ENCODE assay signal across 7 mouse cellular contexts in genomic region chr19:22138590-22139421, GRCm38 (mm10). TPM values are rescaled to one million over a fixed set of nuclear protein-coding genes. Genes with fewer than 3 reads are reported as not detected.
DNase-seq lines count a peak whose midpoint lies in the region; ATAC-seq and TF ChIP-seq lines count a peak whose summit lies in the region.

TSS of gene Trpm3 (plus strand) at chr19:22139046.

- peak; percentile 28 to 46 for DNase-seq in adrenal gland, adult 18-20 months (ENCODE audit: low spot score in 2 of 2)
- peak; percentile 42 for DNase-seq in cerebellum, adult 8-10 months
- DNase-seq in left cerebral cortex, adult 2 months (ENCODE audit: extremely low spot score in 1 of 2, low spot score in 2 of 2): peak; percentile 66 to 71
- DNase-seq in midbrain, embryonic 10.5 days (ENCODE audit: low spot score): peak; percentile 82
- peak; percentile 14 for DNase-seq in splenic B cell, adult 2 months (ENCODE audit: low read depth, low spot score)

- under 1% methylated on average over 39 of the region's 39 CpGs for WGBS in hindbrain, embryonic 15.5 days
- WGBS in midbrain, embryonic 10.5 days: under 1% methylated on average over 39 of the region's 39 CpGs

- peak within 1 kb of the TSS; percentile 47 for H3K4me3 ChIP-seq in hindbrain, embryonic 15.5 days
- H3K4me3 ChIP-seq in left cerebral cortex, adult 2 months: peak within 1 kb of the TSS; percentile 51
- H3K4me3 ChIP-seq in midbrain, embryonic 10.5 days: peak within 1 kb of the TSS; percentile 58

- no peaks in the 10 kb centered on the region for H3K36me3 ChIP-seq in hindbrain, embryonic 15.5 days
- no peaks in the 10 kb centered on the region for H3K36me3 ChIP-seq in midbrain, embryonic 10.5 days
- H3K36me3 ChIP-seq in splenic B cell, adult 2 months (ENCODE audit: control insufficient read depth, insufficient read depth, low read length, poor library complexity, severe bottlenecking): no peaks in the 10 kb centered on the region

- H3K27ac ChIP-seq in hindbrain, embryonic 15.5 days (replicated peaks): no peak within 1 kb of the TSS
- H3K27ac ChIP-seq in left cerebral cortex, adult 2 months: no peak within 1 kb of the TSS
- no peak within 1 kb of the TSS; the same call in 1 of the 2 replicates for H3K27ac ChIP-seq in midbrain, embryonic 10.5 days (replicated peaks)

- H3K4me1 ChIP-seq in hindbrain, embryonic 15.5 days (replicated peaks): peaks cover 13% of the 10 kb centered on the region
- peaks cover 15% of the 10 kb centered on the region for H3K4me1 ChIP-seq in midbrain, embryonic 10.5 days

- peak within 1 kb of the TSS; percentile 98 for H3K4me2 ChIP-seq in hindbrain, embryonic 15.5 days

- ATAC-seq in frontal cortex, adult (ENCODE audit: low TSS enrichment): peak; percentile 99
- ATAC-seq in hindbrain, embryonic 15.5 days (ENCODE audit: low FRiP score, low read depth): peak; percentile 94

- peak within 1 kb of the TSS; percentile 32 for H3K9ac ChIP-seq in hindbrain, embryonic 15.5 days

- H3K27me3 ChIP-seq in hindbrain, embryonic 15.5 days: 0 out of 2 replicates have a peak, but pooled peaks cover 7% of the 10 kb centered on the region
- H3K27me3 ChIP-seq in midbrain, embryonic 10.5 days (ENCODE audit: low read depth, poor library complexity, severe bottlenecking): peaks cover 20% of the 10 kb centered on the region
- no peaks in the 10 kb centered on the region for H3K27me3 ChIP-seq in splenic B cell, adult 2 months (ENCODE audit: control insufficient read depth, insufficient read depth, low read length, poor library complexity, severe bottlenecking)

- no peaks in the 10 kb centered on the region for H3K9me3 ChIP-seq in hindbrain, embryonic 15.5 days
- H3K9me3 ChIP-seq in midbrain, embryonic 10.5 days (replicated peaks): no peaks in the 10 kb centered on the region

- intact Hi-C loops in left cerebral cortex, adult 2 months (cut with DNase I): loop anchor here (5.0 to 10.0 kb wide), 2 partner anchors 163 to 364 kb away; partner anchors contain the start of gene Cemip2

- peak; percentile 30 for TF ChIP-seq CTCF in left cerebral cortex, adult 2 months (IDR thresholded peaks at IDR 0.05)

RNA-seq across cellular contexts. Expression of gene Trpm3, which starts in this region (rescaled TPM):
- 1 to 10 TPM; 1.3 to 1.6 TPM for total RNA-seq in adrenal gland, adult 18-20 months (2021)
- polyA plus RNA-seq in hindbrain, embryonic 15.5 days (2015; fragmentation: Nextera tagmentation; extraction: Ambion mirVana): 29.9 and 37.2 TPM in 2 replicates
- total RNA-seq in left cerebral cortex, adult 2 months (2021): 10 to 100 TPM; 38.9 to 40.3 TPM
- polyA plus RNA-seq in midbrain, embryonic 10.5 days (2016; fragmentation: Nextera tagmentation; extraction: Ambion mirVana): 3.5 and 4.4 TPM in 2 replicates

Comparison
In these comparisons a context has a peak if more than half of its experiments do, and no peak if none do; other contexts are left out.
1. RNA of gene Trpm3 (total RNA-seq): 38.9 to 40.3 TPM in left cerebral cortex, adult 2 months; 1.3 to 1.6 TPM in adrenal gland, adult 18-20 months; every median in the first group is over 10 times any median in the second.
2. DNase-seq: peak in every context shown above with its lines; median percentile 82 in midbrain, embryonic 10.5 days; 68 in left cerebral cortex, adult 2 months; 42 in cerebellum, adult 8-10 months; 37 in adrenal gland, adult 18-20 months; 14 in splenic B cell, adult 2 months.
3. Peak in every context shown above with its lines, with median percentiles within 50 percentile points of each other: H3K4me3 ChIP-seq.